Mouse (Mus musculus) small intestine, adult 2 months (tissue): ENCODE results near the gene Tex14.
"Not testable (repeated sequence)": the region's sequence is repeated elsewhere in the genome, so short reads cannot be mapped to it uniquely, and the experiment has no call there.

Experiments used
- CTCF ChIP-seq: fragments of 200-500 bp; IDR thresholded peaks from 2 replicates; pipeline ENCODE4 v1.5.1; 2012; ENCODE audit warnings: low read depth, mild to moderate bottlenecking, control low read depth, inconsistent platforms, low read length, moderate library complexity, mixed read lengths; ENCODE audit not compliant: insufficient replicate concordance, insufficient read length; ENCODE audit errors: extremely low read depth
- POLR2A ChIP-seq: fragments of 200-500 bp; IDR thresholded peaks from 2 replicates; pipeline ENCODE4 v1.6.1; 2012; ENCODE audit warnings: low read depth, mild to moderate bottlenecking, control low read depth, inconsistent platforms, low read length, moderate library complexity

DNA sequence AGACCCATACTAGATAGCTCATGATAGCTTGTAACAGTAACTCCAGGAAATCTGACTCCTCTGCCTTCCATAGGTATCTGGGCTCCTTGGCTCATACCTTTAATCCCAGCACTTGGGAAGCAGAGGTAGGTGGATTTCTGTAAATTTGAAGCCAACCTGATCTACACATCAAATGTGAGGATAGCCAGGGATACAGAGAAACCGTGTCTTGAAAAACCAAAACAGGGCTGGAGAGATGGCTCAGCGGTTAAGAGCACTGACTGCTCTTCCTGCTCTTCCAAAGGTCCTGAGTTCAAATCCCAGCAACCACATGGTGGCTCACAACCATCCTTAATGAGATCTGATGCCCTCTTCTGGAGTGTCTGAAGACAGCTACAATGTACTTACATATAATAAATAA is 30.2 kb downstream of the Tex14 start:
- not testable (repeated sequence) for TF ChIP-seq POLR2A, CTCF
